Mouse (Mus musculus): ENCODE results near the gene Ncor2.

Gene Ncor2

GRCm38 (mm10) chr5:125096368-125096767, 82.7 kb downstream of the Ncor2 start:
- no peak for DNase-seq (ENCODE audit: low spot score in 2 of 2)

- DNase-seq (ENCODE audit: low spot score in 2 of 2): no peak
Measured at GRCm38 (mm10) chr5:125095525-125096175, 83.4 kb downstream of the Ncor2 start.

DNA sequence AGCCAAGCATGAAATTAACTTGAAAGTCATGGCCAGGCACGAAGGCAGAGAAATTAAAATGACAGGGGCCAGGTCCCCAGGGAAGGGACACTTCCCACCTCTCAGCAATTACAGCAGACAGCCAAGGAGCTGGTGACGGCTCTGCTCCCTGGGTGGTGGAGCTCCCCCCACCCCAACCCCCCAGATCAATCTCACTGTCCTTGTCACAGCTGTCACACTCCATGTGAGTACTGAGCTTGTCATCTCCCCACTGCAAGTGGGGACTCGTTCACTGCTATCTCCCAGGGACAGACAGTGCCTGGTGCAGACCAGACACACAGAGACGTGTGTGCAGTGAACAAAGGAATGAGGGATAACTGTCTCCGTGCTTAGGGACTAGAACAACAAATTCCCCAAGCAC, 85.2 kb downstream of the Ncor2 start:
- DNase-seq (ENCODE audit: low spot score in 2 of 2): no peak

- no peak for DNase-seq (ENCODE audit: low spot score in 2 of 2)
Measured at GRCm38 (mm10) chr5:125088076-125088475, 90.9 kb downstream of the Ncor2 start.

DNA sequence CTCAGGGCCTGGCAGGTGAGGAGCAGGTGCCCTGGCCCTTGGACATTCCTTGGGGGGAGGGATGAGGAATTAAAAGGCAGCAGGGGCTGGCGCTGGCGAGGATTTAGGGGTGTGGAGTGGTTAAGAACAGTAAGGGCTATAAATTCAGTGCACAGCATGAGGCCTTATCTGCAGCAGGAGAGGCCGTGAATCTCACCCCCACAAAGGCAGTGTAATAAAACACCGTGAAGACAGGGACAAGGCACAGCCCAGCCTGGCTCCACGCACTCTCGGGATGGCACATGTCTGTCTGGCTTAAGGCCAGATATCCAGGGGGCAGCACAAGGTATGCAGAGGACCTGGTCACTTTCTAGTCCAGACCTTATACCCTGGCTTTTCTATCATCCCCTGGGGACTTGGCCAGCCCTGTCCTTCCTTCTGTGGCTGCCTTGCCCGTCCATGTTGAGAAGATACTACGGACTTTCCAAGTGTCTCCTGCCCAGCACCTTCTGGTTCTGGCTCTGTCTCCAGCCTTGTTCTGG, 93.9 kb downstream of the Ncor2 start:
- DNase-seq (ENCODE audit: low spot score in 2 of 2): no peak

GRCm38 (mm10) chr5:125083674-125084073, 95.3 kb downstream of the Ncor2 start:
- DNase-seq (ENCODE audit: low spot score in 2 of 2): no peak

GRCm38 (mm10) chr5:125081318-125082101, 97.5 kb downstream of the Ncor2 start:
- no peak for DNase-seq (ENCODE audit: low spot score in 2 of 2)

- DNase-seq (ENCODE audit: low spot score in 2 of 2): no peak
Measured at GRCm38 (mm10) chr5:125080787-125081317, 98.2 kb downstream of the Ncor2 start.

DNA sequence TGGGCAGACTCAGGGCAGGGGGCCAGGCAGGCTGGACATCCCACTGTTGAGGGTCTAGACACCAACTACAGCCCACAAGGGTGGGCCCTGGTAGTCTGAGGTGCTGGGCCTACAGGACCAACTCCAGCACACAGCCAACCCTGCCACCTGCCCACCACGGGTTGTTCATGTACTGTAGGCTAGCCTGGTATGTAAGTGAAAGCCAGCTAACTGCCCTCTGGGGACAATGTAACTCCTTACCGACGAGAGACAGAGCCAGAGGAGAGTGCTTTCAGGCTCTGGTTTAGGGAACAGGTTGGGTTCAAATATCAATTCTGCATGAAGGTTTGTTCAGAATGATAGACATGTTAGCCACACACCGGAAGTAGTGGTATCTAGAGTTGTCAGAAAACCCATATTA, 98.7 kb downstream of the Ncor2 start:
- no peak for DNase-seq (ENCODE audit: low spot score in 2 of 2)

GRCm38 (mm10) chr5:125078220-125078619, 100.8 kb downstream of the Ncor2 start:
- DNase-seq (ENCODE audit: low spot score in 2 of 2): no peak

DNA sequence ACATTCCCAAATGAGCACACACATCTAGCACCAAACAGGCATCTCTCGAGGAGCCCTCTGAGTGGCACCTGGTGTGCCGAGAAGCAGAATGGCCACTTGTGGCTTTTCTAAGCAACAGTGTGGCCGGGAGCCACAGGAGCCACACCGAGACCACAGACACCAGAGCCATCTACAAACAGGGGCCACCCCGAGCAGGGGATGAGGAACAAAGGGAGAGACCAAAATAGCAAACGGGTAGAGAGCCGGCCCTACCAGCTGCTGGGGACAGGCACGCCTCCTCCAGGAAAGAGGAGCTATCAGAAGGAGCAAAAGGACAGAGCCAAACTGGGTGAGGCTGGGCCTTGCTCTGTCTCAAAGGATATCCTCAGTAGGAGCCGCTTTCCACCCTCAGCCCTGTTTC, 102.8 kb downstream of the Ncor2 start:
- no peak for DNase-seq (ENCODE audit: low spot score in 2 of 2)

- DNase-seq (ENCODE audit: low spot score in 2 of 2): no peak
Measured at GRCm38 (mm10) chr5:125074571-125075171, 104.3 kb downstream of the Ncor2 start.

- DNase-seq (ENCODE audit: low spot score in 2 of 2): no peak
Measured at GRCm38 (mm10) chr5:125073896-125074295, 105.1 kb downstream of the Ncor2 start.

GRCm38 (mm10) chr5:125073335-125073734, 105.7 kb downstream of the Ncor2 start:
- no peak for DNase-seq (ENCODE audit: low spot score in 2 of 2)

GRCm38 (mm10) chr5:125072425-125072824, 106.6 kb downstream of the Ncor2 start:
- DNase-seq (ENCODE audit: low spot score in 2 of 2): no peak

DNA sequence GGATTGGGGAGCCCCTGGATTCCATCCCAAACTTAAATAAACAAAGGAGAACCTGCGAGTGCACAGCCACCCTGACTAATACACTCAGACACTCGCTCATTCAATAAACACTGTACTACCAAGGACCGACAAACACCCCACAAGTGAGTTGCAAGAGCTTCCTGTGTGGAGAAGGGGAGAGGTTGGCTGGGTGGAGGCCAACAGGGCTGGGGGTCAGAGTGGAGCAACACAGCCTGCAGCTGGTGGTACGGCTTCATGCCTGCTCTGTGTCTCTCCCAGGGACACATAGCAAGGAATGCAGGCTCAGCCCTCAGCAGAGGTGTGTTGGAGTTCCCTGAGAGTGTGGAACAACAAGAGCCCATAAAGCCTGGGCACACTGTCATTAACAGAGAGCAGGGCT, 107.1 kb downstream of the Ncor2 start:
- no peak for DNase-seq (ENCODE audit: low spot score in 2 of 2)

- DNase-seq (ENCODE audit: low spot score in 2 of 2): no peak
Measured at GRCm38 (mm10) chr5:125070399-125070798, 108.6 kb downstream of the Ncor2 start.

GRCm38 (mm10) chr5:125069916-125070315, 109.1 kb downstream of the Ncor2 start:
- no peak for DNase-seq (ENCODE audit: low spot score in 2 of 2)

- DNase-seq (ENCODE audit: low spot score in 2 of 2): no peak
Measured at GRCm38 (mm10) chr5:125069426-125069825, 109.6 kb downstream of the Ncor2 start.

DNA sequence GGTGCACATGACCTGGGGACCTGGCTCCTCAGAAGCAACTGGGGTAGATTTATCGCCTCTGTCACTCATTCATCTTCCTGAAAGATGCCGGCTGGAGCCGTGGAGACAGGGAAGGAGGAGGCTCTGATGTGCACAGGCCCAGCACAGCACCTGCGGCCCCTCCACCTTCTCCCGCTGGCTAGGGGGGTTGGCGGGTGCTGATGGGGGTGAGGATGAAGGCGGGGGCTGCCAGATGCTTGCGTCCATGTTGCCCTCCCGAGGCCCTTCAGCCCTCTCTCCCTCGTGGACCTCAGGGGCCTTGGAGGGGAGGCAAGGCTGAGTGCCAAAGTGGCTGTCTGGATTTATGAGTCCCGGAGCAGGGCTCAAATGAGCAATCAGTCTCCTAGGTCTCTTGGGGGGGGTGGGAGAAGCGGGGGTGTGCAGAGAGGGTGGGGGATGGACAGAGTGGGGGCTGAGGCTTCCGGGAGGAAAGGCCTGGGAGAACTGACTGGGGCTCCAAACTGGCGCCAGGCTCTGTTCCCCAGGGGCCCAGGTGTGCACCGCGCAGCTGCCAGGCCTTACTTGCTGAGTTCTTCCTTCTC, 110.6 kb downstream of the Ncor2 start:
- DNase-seq (ENCODE audit: low spot score in 2 of 2): no peak

GRCm38 (mm10) chr5:125067673-125068072, 111.3 kb downstream of the Ncor2 start:
- no peak for DNase-seq (ENCODE audit: low spot score in 2 of 2)

Data from natural killer cell, adult 2 months (primary cell).